Mouse (Mus musculus) megakaryocyte, embryonic 14.5 days (primary cell): ENCODE measurements around the gene Sost. TPM values are rescaled to one million over a fixed set of nuclear protein-coding genes. Genes with fewer than 3 reads are reported as not detected.

Experiments
- H3K27me3 ChIP-seq: replicated peaks from 2 replicates; pipeline ENCODE3; 2012; ENCODE audit warnings: inconsistent platforms
- H3K36me3 ChIP-seq: replicated peaks from 2 replicates; pipeline ENCODE3; 2012; ENCODE audit warnings: low read length, inconsistent platforms, mixed read lengths
- H3K4me1 ChIP-seq: 2 replicates; pipeline ENCODE4 v1.6.1; 2012; ENCODE audit warnings: inconsistent platforms
- H3K4me3 ChIP-seq: replicated peaks from 2 replicates; pipeline ENCODE3; 2012; ENCODE audit warnings: moderate library complexity, mild to moderate bottlenecking, inconsistent platforms
- H3K9me3 ChIP-seq: 2 replicates; pipeline ENCODE4 v1.6.1; 2012; ENCODE audit warnings: inconsistent platforms
- FLI1 ChIP-seq: IDR thresholded peaks from 2 replicates; pipeline ENCODE4 v1.6.1; 2012; ENCODE audit warnings: low read length, inconsistent platforms, mixed read lengths
- GATA1 ChIP-seq: IDR thresholded peaks from 3 replicates; pipeline ENCODE4 v1.6.1; 2012; ENCODE audit warnings: mixed read lengths, low read length, inconsistent platforms, borderline replicate concordance
- polyA plus RNA-seq: library from polyadenylated mRNA; stranded (reverse); fragments of >175 nt; gene quantifications from 2 replicates; pipeline ENCODE4 v1.2.3, GENCODE M21; 2012; ENCODE audit warnings: low replicate concordance; ENCODE audit not compliant: insufficient read depth

The Sost gene
- polyA plus RNA-seq, 1 experiment: not detected

DNA sequence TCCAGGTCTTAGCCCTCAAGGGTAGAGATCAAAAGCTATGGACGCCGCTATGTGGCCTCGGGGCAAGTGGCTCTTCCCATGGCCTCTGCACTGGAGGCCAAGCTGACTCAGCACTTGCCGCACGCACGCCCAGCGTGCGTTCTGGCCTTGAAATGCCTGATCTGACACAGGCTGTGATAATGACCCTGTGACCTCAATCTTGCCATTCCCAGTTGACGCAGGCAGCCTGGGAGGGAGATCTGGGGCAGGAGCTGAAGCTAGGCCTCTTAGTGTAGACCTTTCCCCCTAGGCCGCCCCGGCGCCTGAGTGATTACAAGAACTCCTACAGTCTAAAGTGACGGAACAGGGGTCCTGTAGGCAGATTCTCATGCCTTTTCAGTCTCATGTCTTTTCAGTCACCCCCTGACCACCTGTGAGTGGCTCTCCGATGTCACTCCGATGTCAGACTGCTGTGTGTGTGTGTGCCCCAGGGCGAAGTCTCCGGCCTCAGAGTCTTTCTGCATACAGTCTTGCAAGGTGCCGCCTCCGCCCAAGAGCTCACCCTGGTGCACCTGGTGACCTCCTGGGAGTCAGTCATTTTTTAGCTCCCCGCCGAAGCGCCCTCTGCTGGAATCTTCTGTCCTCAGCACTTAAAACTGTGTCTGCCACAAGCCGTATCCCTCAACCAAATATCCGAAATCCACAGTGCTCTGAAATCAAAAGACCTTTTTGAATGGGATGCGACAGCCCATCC lies 38.6 kb downstream of the Sost start:
- TF ChIP-seq GATA1 (no peak), FLI1 (no peak)
- Histone ChIP-seq H3K27me3 (peaks cover 71% of the 10 kb centered on the region), H3K4me3 (no peak overlapping the region), H3K9me3 (peaks cover 4% of the 10 kb centered on the region; the same call in 1 of the 2 replicates), H3K36me3 (no peaks in the 10 kb centered on the region), H3K4me1 (peaks cover 20% of the 10 kb centered on the region)

DNA sequence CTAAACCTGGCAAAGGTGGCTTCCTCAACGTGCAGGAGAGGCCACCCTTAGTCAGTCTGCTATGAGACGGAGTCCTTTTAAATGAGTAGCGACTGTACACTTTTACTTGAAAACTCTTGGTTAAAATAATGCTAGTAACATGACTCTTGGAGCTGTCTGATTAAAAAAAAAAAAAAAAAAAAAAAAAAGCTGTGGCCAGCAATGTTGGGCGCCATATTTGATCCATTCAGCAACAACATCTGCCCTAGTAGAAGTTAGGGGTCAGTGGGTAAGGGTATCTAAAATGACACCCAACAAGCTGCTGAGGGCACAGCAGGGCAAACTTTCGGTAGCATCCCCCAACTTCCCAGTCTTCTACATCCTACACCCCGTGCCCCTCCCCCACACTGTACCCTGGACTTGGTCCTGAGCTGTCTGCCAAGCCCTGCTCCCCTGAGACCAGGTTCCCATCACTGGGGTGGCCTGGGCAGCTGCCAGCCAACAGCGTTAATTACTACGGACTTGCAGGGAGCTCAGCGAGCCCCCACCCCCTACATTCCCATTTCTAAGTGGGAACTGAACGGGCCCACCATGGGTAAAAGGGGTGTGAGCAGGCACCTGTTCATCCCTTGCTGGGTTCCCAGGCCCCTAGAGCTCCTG lies 39.7 kb downstream of the Sost start:
- no peak overlapping the region for H3K4me3 ChIP-seq

DNA sequence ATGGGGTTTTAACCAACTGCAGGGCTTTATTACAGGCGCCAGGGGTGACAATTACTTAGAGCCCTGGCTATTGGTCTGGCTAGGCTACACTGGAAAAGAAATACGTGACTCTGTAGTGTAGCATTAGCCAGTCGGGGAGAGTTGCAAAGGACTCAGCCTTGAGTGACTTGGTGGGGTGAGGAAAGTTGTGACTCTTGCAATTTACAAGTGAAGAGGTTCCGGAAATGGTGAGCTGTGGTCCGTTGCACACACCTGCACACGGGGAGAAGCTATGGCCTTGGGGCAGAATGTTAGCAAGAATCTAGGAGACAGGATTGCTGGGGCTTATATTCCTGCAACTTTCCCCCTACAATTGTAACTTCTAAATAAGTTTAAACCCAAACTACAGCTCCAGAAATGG lies 41.2 kb downstream of the Sost start:
- H3K9me3 ChIP-seq: peaks cover 4% of the 10 kb centered on the region; the same call in 1 of the 2 replicates
- no peaks in the 10 kb centered on the region for H3K36me3 ChIP-seq
- TF ChIP-seq FLI1 (no peak), GATA1 (no peak)
- H3K27me3 ChIP-seq: peaks cover 63% of the 10 kb centered on the region
- H3K4me1 ChIP-seq: peaks cover 28% of the 10 kb centered on the region
- no peak overlapping the region for H3K4me3 ChIP-seq

More for the DNA sequence above, 39.7 kb downstream of the Sost start:
- Histone ChIP-seq H3K27me3 (peaks cover 63% of the 10 kb centered on the region), H3K4me1 (peaks cover 21% of the 10 kb centered on the region), H3K36me3 (no peaks in the 10 kb centered on the region), H3K9me3 (peaks cover 4% of the 10 kb centered on the region; the same call in 1 of the 2 replicates)
- TF ChIP-seq FLI1 (no peak), GATA1 (no peak)

DNA sequence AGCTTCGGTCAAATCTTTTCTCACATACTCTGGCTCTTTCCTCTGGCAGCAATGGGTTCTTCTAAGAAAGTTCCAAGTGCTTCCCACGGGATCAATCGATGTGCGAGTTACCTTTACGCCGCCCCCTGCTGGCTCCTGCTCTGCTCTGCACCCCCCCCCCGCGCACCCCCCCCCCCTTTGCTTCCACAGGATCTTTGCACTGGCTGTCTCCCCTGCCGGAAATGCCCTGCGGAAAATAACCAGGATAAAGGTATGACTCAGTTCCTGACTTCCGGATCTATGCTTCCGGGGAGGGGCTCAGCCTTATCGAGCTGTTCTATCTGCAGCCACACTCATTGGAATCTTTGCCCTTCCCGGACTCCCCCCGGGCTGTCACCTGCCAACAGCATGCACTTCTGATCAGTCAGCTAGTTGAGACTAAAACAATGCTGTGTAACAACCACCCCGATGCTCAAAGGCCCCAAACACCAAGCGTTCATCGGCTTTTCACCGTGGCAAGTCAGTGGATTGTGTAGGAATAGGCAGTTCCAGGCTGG lies 42.3 kb downstream of the Sost start:
- TF ChIP-seq FLI1 (no peak), GATA1 (no peak)
- no peaks in the 10 kb centered on the region for H3K36me3 ChIP-seq
- H3K4me1 ChIP-seq: peaks cover 39% of the 10 kb centered on the region
- peaks cover 60% of the 10 kb centered on the region for H3K27me3 ChIP-seq
- no peak overlapping the region for H3K4me3 ChIP-seq
- peaks cover 4% of the 10 kb centered on the region; the same call in 1 of the 2 replicates for H3K9me3 ChIP-seq

DNA sequence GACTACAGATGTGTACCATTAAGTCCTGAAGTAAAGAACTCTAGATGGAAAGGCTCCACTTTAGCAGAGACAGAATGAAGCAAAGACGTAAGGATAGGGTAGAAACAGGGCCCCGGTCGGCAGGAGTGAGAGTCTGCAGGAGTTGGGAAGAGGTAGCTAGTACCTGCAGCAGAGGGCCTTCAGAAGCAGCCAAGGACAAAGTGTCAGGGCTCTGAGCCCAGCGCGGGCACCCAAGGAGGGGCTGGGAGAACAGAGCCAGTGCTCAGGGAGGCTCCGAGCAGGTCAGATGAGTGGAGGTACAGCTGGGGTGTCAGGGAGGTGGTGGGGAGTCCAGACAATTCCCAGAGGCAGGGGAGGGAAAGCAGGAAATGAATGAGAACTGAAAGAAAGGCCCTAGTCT lies 42.8 kb downstream of the Sost start:
- Histone ChIP-seq H3K9me3 (peaks cover 4% of the 10 kb centered on the region; the same call in 1 of the 2 replicates), H3K36me3 (no peaks in the 10 kb centered on the region), H3K27me3 (peaks cover 57% of the 10 kb centered on the region), H3K4me1 (peaks cover 45% of the 10 kb centered on the region), H3K4me3 (no peak overlapping the region)
- TF ChIP-seq GATA1 (no peak), FLI1 (no peak)

DNA sequence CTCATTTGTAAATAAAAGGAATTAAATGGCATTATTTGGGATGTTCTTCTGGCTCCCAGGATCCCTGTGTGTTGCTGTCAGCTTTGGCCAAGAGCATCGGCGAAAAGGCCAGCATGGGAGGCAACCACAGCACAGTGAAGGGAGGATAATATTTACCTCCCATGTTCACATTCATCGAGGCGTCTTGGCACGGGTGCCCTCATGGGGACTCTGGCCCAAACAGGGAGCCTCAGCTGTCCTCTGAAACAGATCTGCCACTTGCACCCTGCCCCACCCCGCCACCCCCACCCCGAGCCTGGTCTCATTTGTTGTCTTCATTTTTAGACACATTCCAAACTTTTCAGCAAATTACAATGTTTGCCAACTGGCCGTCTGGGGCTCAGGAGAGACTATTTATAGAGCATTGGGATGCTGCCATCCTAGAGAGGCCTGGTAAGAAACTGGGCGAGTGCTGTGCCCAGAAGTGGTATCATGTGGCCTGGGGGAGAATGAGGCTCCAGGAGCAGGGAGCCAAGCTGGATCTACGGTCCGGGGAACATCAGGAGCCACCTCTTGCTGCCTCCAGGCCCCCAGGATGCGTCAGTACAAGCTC lies 45.4 kb downstream of the Sost start:
- Histone ChIP-seq H3K9me3 (peaks cover 10% of the 10 kb centered on the region), H3K36me3 (no peaks in the 10 kb centered on the region), H3K4me3 (no peak overlapping the region), H3K4me1 (peaks cover 60% of the 10 kb centered on the region), H3K27me3 (peaks cover 62% of the 10 kb centered on the region)
- no peak for TF ChIP-seq FLI1
- TF ChIP-seq GATA1: no peak

DNA sequence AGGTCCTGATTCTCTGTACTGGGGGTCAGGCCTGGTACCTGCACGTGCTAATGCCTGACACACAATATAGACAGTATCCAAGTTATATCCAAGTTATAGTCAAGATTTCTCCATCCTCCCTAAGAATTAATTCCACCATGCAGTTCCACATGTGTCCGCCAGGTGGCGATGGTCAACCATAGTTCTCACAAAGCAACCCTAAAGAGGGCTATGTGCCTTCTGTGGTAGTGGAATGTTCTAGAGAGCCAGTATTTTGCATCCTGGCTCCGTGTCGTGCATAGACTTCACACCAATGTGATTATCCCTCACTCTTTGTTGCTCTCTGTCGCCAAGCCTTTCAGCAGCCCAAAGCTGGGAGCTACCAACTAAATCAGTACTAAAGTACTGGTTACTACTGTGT lies 47.2 kb downstream of the Sost start:
- H3K4me1 ChIP-seq: peaks cover 57% of the 10 kb centered on the region
- no peak for TF ChIP-seq FLI1
- no peak for TF ChIP-seq GATA1
- H3K4me3 ChIP-seq: no peak overlapping the region
- peaks cover 66% of the 10 kb centered on the region for H3K27me3 ChIP-seq
- peaks cover 9% of the 10 kb centered on the region for H3K9me3 ChIP-seq
- no peaks in the 10 kb centered on the region for H3K36me3 ChIP-seq

DNA sequence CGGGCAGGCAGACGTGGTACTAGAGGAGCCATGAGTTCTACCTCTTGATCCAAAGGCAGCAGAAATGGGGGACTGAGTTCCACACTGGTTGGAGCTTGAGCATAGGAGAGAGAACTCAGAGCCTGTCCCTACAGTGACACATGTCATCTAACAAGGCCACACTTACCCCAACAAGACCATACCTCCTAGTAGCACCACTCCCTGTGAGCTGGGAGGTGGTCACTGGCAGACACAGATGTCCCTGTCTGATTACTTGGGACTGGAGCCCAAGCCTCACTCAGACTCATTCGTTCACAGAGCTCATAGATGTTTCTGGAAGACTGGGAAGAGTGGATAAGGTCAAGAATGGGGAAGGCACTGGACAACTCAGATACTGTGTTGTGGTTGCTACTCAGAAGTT lies 48.2 kb downstream of the Sost start:
- H3K4me3 ChIP-seq: peak overlapping the region; percentile 9
- H3K4me1 ChIP-seq: peaks cover 48% of the 10 kb centered on the region
- no peak for TF ChIP-seq FLI1
- no peak for TF ChIP-seq GATA1
- peaks cover 6% of the 10 kb centered on the region for H3K9me3 ChIP-seq
- H3K36me3 ChIP-seq: no peaks in the 10 kb centered on the region
- H3K27me3 ChIP-seq: peaks cover 70% of the 10 kb centered on the region

DNA sequence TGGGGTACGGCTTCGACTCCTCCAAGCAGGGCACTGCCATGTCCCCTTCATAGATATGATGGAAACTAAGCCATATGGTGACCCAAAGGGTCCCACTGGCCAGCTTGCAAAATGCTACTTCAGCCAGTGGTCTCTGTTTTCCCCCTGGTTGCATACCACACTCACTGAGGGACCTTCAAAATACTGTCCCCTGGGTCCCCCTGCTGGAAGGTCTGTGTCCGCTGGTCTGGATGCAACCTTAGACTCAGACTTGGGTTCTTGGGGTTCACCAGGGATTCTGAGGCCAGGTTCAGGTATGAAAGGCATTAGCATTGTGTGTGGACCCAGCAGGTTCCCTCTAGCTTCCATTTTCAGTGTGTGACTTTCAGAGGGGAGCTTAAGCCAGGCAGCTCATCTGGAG lies 50.0 kb downstream of the Sost start:
- TF ChIP-seq GATA1 (no peak), FLI1 (no peak)
- Histone ChIP-seq H3K27me3 (peaks cover 69% of the 10 kb centered on the region), H3K4me3 (no peak overlapping the region), H3K4me1 (peaks cover 42% of the 10 kb centered on the region), H3K36me3 (no peaks in the 10 kb centered on the region), H3K9me3 (peaks cover 6% of the 10 kb centered on the region)

DNA sequence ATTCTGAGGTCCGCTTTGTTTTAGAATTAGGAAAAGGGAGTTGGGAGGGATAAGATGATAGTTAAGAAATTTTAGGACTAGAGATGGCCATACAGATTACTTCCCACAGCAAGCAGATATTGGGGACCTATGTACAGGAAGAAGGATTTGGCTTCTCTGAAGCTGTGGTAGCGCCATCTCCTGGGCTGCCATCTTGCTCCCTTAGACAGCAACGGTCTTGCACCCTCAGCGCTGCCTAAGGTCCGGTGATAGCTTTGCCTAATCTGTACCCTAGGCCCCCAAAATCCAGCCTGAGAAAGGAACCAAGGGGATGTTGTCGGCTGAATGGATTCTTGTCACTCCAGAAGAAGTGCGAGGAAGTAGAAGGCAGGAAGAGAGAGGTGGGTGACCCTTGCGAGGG lies 53.2 kb downstream of the Sost start:
- Histone ChIP-seq H3K27me3 (peaks cover 79% of the 10 kb centered on the region), H3K9me3 (peaks cover 6% of the 10 kb centered on the region), H3K36me3 (no peaks in the 10 kb centered on the region), H3K4me3 (no peak overlapping the region), H3K4me1 (peaks cover 21% of the 10 kb centered on the region)
- TF ChIP-seq FLI1: no peak
- TF ChIP-seq GATA1: no peak

Other genes starting within 250 kb of the Sost start
- 0.63 and 3.8 TPM in 2 replicates for gene Dhx8, start 234.1 kb downstream of the Sost start, polyA plus RNA-seq
- 12.0 and 22.5 TPM in 2 replicates for gene Etv4, start 181.6 kb downstream of the Sost start, polyA plus RNA-seq
- gene Meox1, start 72.6 kb downstream of the Sost start, polyA plus RNA-seq: not detected in 2 replicates
- gene Cfap97d1, start 17.3 kb upstream of the Sost start, polyA plus RNA-seq: not detected in 2 replicates
- gene Dusp3, start 20.0 kb upstream of the Sost start, polyA plus RNA-seq: 47.3 and 165 TPM in 2 replicates
- not detected in 2 replicates for gene Mpp3, start 61.4 kb upstream of the Sost start, polyA plus RNA-seq
- gene Cd300lg, start 74.5 kb upstream of the Sost start, polyA plus RNA-seq: not detected in 2 replicates
- gene Mpp2, start 121.5 kb upstream of the Sost start, polyA plus RNA-seq: 7.0 and 10.2 TPM in 2 replicates
- 2.3 TPM in 1 of 2 replicates, not detected in the other for gene Ppy, start 134.3 kb upstream of the Sost start, polyA plus RNA-seq
- gene Pyy, start 140.8 kb upstream of the Sost start, polyA plus RNA-seq: not detected in 2 replicates
- not detected in 2 replicates for gene Nags, start 178.5 kb upstream of the Sost start, polyA plus RNA-seq
- gene Tmem101, start 189.4 kb upstream of the Sost start, polyA plus RNA-seq: 13.5 TPM in 1 of 2 replicates, not detected in the other
- gene Lsm12, start 218.3 kb upstream of the Sost start, polyA plus RNA-seq: 36.7 and 120 TPM in 2 replicates
- gene G6pc3, start 222.6 kb upstream of the Sost start, polyA plus RNA-seq: 32.9 and 73.3 TPM in 2 replicates